Mouse (Mus musculus) limb, embryonic 12.5 days (tissue): ENCODE measurements around the gene Tmem143. TPM values are rescaled to one million over a fixed set of nuclear protein-coding genes. Genes with fewer than 3 reads are reported as not detected.
"Not testable (repeated sequence)": the region's sequence is repeated elsewhere in the genome, so short reads cannot be mapped to it uniquely, and the experiment has no call there.

Experiments
- ATAC-seq: fragments of 200-750 bp; cut with Nextera tagmentation; 2 replicates; pipeline ENCODE4 v1.8.0; 2017; ENCODE audit warnings: low read depth, moderate TSS enrichment; ENCODE audit not compliant: insufficient number of reproducible peaks, insufficient read depth, low FRiP score, low TSS enrichment
- H3K27ac ChIP-seq: fragments of 300-500 bp; sonication (generic); 2 replicates; pipeline ENCODE4 v1.5.1; 2016; ENCODE audit warnings: mild to moderate bottlenecking, moderate library complexity
- H3K27me3 ChIP-seq: fragments of 300-500 bp; sonication (generic); 2 replicates; pipeline ENCODE4 v1.6.1; 2016; ENCODE audit warnings: mild to moderate bottlenecking, moderate library complexity
- H3K36me3 ChIP-seq: fragments of 300-500 bp; sonication (generic); 2 replicates; pipeline ENCODE4 v1.6.1; 2016; ENCODE audit warnings: mild to moderate bottlenecking, moderate library complexity
- H3K4me1 ChIP-seq: fragments of 300-500 bp; sonication (generic); replicated peaks from 2 replicates; pipeline ENCODE4 v1.6.1; 2016
- H3K4me2 ChIP-seq: fragments of 300-500 bp; sonication (generic); 2 replicates; pipeline ENCODE4 v1.6.1; 2016; ENCODE audit warnings: mild to moderate bottlenecking, moderate library complexity
- H3K4me3 ChIP-seq: fragments of 300-500 bp; sonication (generic); replicated peaks from 2 replicates; pipeline ENCODE4 v1.5.1; 2016; ENCODE audit warnings: mild to moderate bottlenecking
- H3K9ac ChIP-seq: fragments of 300-500 bp; sonication (generic); replicated peaks from 2 replicates; pipeline ENCODE4 v1.6.1; 2016; ENCODE audit warnings: mild to moderate bottlenecking, moderate library complexity
- H3K9me3 ChIP-seq: fragments of 300-500 bp; sonication (generic); 2 replicates; pipeline ENCODE4 v1.6.1; 2016; ENCODE audit warnings: mild to moderate bottlenecking, moderate library complexity
- WGBS: fragments of 180-500 bp; shearing (Covaris S2); methylation state at CpG from one replicate; pipeline ENCODE4 v1.1.7; 2016; 5-methylcytosine and 5-hydroxymethylcytosine counted together
- polyA plus RNA-seq: library from polyadenylated mRNA; unstranded; fragments of >200 nt; fragmentation: Nextera tagmentation; extraction: Ambion mirVana; gene quantifications from 2 replicates; pipeline ENCODE4 v1.2.1, GENCODE M21; 2016

Tmem143 gene
- polyA plus RNA-seq, 1 experiment from 2014 or later: 6.0 TPM

- H3K4me1 ChIP-seq: peaks cover 48% of the 10 kb centered on the region
- H3K27ac ChIP-seq: no peak overlapping the region
- WGBS: 9% methylated on average over 8 of the region's 8 CpGs
- peak overlapping the region; percentile 38 for H3K9ac ChIP-seq
- no peaks in the 10 kb centered on the region for H3K9me3 ChIP-seq
- no peak for ATAC-seq
- peaks cover 61% of the 10 kb centered on the region for H3K27me3 ChIP-seq
- H3K4me3 ChIP-seq: peak overlapping the region; percentile 34
- peaks cover 4% of the 10 kb centered on the region for H3K36me3 ChIP-seq
- peak overlapping the region; percentile 65 for H3K4me2 ChIP-seq
Observed at GRCm38 (mm10) chr7:45869107-45869670, 27.6 kb upstream of the Tmem143 start.

GRCm38 (mm10) chr7:45869787-45870186 is 27.0 kb upstream of the Tmem143 start:
- H3K27me3 ChIP-seq: peaks cover 61% of the 10 kb centered on the region
- peak overlapping the region; percentile 34 for H3K4me3 ChIP-seq
- ATAC-seq: no peak
- no peak overlapping the region for H3K27ac ChIP-seq
- peaks cover 9% of the 10 kb centered on the region for H3K36me3 ChIP-seq
- WGBS: 3% methylated on average over 14 of the region's 14 CpGs
- H3K9me3 ChIP-seq: no peaks in the 10 kb centered on the region
- H3K4me2 ChIP-seq: peak overlapping the region; percentile 65
- peak overlapping the region; percentile 38 for H3K9ac ChIP-seq
- peaks cover 54% of the 10 kb centered on the region for H3K4me1 ChIP-seq

- ATAC-seq: no peak
- Histone ChIP-seq H3K9me3 (no peaks in the 10 kb centered on the region), H3K27me3 (peaks cover 61% of the 10 kb centered on the region), H3K4me3 (peak overlapping the region; percentile 34), H3K4me2 (peak overlapping the region; percentile 65), H3K9ac (peak overlapping the region; percentile 60), H3K27ac (no peak overlapping the region), H3K4me1 (peaks cover 58% of the 10 kb centered on the region), H3K36me3 (peaks cover 16% of the 10 kb centered on the region)
- WGBS: under 1% methylated on average over 30 of the region's 30 CpGs
Observed at GRCm38 (mm10) chr7:45870282-45871058, 26.3 kb upstream of the Tmem143 start.

- H3K36me3 ChIP-seq: peaks cover 38% of the 10 kb centered on the region
- peaks cover 50% of the 10 kb centered on the region for H3K4me1 ChIP-seq
- peak within 1 kb of the TSS; percentile 89 for H3K27ac ChIP-seq
- H3K27me3 ChIP-seq: peaks cover 46% of the 10 kb centered on the region
- H3K4me3 ChIP-seq: peak within 1 kb of the TSS; percentile 72
- H3K9ac ChIP-seq: peak within 1 kb of the TSS; percentile 96
- ATAC-seq: peak; percentile 67
- WGBS: 2% methylated on average over 18 of the region's 18 CpGs
- no peaks in the 10 kb centered on the region for H3K9me3 ChIP-seq
- peak within 1 kb of the TSS; percentile 76 for H3K4me2 ChIP-seq
Observed at GRCm38 (mm10) chr7:45872624-45873023, 24.1 kb upstream of the Tmem143 start, which contains the start of gene Kdelr1. Gene Kdelr1 (plus strand): TSS chr7:45872772.

- Histone ChIP-seq H3K9ac (peak overlapping the region; percentile 96), H3K4me2 (peak overlapping the region; percentile 76), H3K9me3 (no peaks in the 10 kb centered on the region), H3K4me3 (peak overlapping the region; percentile 72), H3K4me1 (peaks cover 43% of the 10 kb centered on the region), H3K36me3 (peaks cover 42% of the 10 kb centered on the region), H3K27me3 (peaks cover 39% of the 10 kb centered on the region), H3K27ac (peak overlapping the region; percentile 89)
- 3% methylated on average over 28 of the region's 28 CpGs for WGBS
- peak; percentile 22 for ATAC-seq
Observed at GRCm38 (mm10) chr7:45873061-45873947, 23.4 kb upstream of the Tmem143 start.

GRCm38 (mm10) chr7:45876895-45877294 is 19.8 kb upstream of the Tmem143 start:
- Histone ChIP-seq H3K4me2 (no peak overlapping the region), H3K27me3 (peaks cover 3% of the 10 kb centered on the region), H3K27ac (no peak overlapping the region), H3K9me3 (0 out of 2 replicates have a peak, but pooled peaks cover 4% of the 10 kb centered on the region), H3K4me1 (peaks cover 17% of the 10 kb centered on the region), H3K36me3 (peaks cover 78% of the 10 kb centered on the region), H3K4me3 (no peak overlapping the region), H3K9ac (no peak overlapping the region)
- no peak for ATAC-seq
- 94% methylated on average over 7 of the region's 7 CpGs for WGBS

- H3K27ac ChIP-seq, H3K9ac ChIP-seq, ATAC-seq, H3K9me3 ChIP-seq, H3K4me2 ChIP-seq, H3K4me3 ChIP-seq, H3K27me3 ChIP-seq: not testable (repeated sequence)
- 100% methylated on average over 1 of the region's 1 CpGs for WGBS
- H3K4me1 ChIP-seq: peaks cover 17% of the 10 kb centered on the region
- H3K36me3 ChIP-seq: peaks cover 92% of the 10 kb centered on the region
Observed at GRCm38 (mm10) chr7:45878278-45878677, 18.5 kb upstream of the Tmem143 start, which contains the start of gene Grin2d. Gene Grin2d (minus strand): TSS chr7:45878378.

GRCm38 (mm10) chr7:45880531-45880930 is 16.2 kb upstream of the Tmem143 start:
- Histone ChIP-seq H3K9ac (no peak overlapping the region), H3K27ac (no peak overlapping the region), H3K36me3 (peaks cover 98% of the 10 kb centered on the region), H3K4me1 (no peaks in the 10 kb centered on the region), H3K9me3 (0 out of 2 replicates have a peak, but pooled peaks cover 4% of the 10 kb centered on the region), H3K4me3 (no peak overlapping the region), H3K27me3 (no peaks in the 10 kb centered on the region), H3K4me2 (no peak overlapping the region)
- ATAC-seq: no peak
- WGBS: 97% methylated on average over 4 of the region's 4 CpGs

GRCm38 (mm10) chr7:45881011-45881410 is 15.7 kb upstream of the Tmem143 start:
- H3K9ac ChIP-seq: no peak overlapping the region
- no peak overlapping the region for H3K27ac ChIP-seq
- WGBS: 90% methylated on average over 2 of the region's 2 CpGs
- no peak overlapping the region for H3K4me2 ChIP-seq
- no peak for ATAC-seq
- H3K36me3 ChIP-seq: peaks cover 97% of the 10 kb centered on the region
- no peaks in the 10 kb centered on the region for H3K4me1 ChIP-seq
- H3K9me3 ChIP-seq: 0 out of 2 replicates have a peak, but pooled peaks cover 4% of the 10 kb centered on the region
- no peak overlapping the region for H3K4me3 ChIP-seq
- no peaks in the 10 kb centered on the region for H3K27me3 ChIP-seq

- H3K27me3 ChIP-seq: no peaks in the 10 kb centered on the region
- no peak overlapping the region for H3K27ac ChIP-seq
- no peak for ATAC-seq
- peaks cover 37% of the 10 kb centered on the region for H3K36me3 ChIP-seq
- H3K9me3 ChIP-seq: no peaks in the 10 kb centered on the region
- no peak overlapping the region for H3K9ac ChIP-seq
- no peaks in the 10 kb centered on the region for H3K4me1 ChIP-seq
- WGBS: 65% methylated on average over 3 of the region's 3 CpGs
- no peak overlapping the region for H3K4me2 ChIP-seq
- H3K4me3 ChIP-seq: no peak overlapping the region
Observed at GRCm38 (mm10) chr7:45887246-45887645, 9.5 kb upstream of the Tmem143 start.

- no peaks in the 10 kb centered on the region for H3K27me3 ChIP-seq
- H3K36me3 ChIP-seq: no peaks in the 10 kb centered on the region
- no peak overlapping the region for H3K4me2 ChIP-seq
- 86% methylated on average over 2 of the region's 2 CpGs for WGBS
- no peak overlapping the region for H3K27ac ChIP-seq
- H3K4me1 ChIP-seq: no peaks in the 10 kb centered on the region
- H3K4me3 ChIP-seq: no peak overlapping the region
- no peaks in the 10 kb centered on the region for H3K9me3 ChIP-seq
- ATAC-seq: no peak
- no peak overlapping the region for H3K9ac ChIP-seq
Observed at GRCm38 (mm10) chr7:45892651-45893050, 4.1 kb upstream of the Tmem143 start.
